Mouse (Mus musculus): ENCODE measurements around the gene Tspan12. TPM values are rescaled to one million over a fixed set of nuclear protein-coding genes. Genes with fewer than 3 reads are reported as not detected.
"Not testable (repeated sequence)": the region's sequence is repeated elsewhere in the genome, so short reads cannot be mapped to it uniquely, and the experiment has no call there.

Gene Tspan12
- 2.0 and 2.5 TPM in 2 replicates for total RNA-seq (2012; rRNA removed)

DNA sequence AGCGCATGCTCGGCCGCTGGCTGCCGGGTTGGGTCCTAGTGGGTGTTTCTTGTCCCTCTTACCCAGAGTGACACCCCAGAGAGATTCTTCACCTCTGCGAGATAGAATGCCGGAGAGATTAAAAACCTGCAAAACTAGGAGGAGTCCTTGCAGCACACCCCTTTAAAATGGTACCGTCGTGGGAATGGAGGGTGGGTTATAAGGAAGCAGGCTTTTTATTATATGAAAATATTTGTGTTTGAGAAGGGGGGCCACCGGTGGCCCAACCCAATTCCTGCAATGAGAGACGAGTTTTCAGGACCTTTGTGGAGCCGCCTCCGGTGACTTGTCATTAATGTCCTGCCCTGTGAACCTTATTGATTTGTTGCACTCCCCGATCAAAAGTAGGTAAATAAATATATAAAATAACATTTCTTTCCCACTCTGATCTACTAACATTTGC lies at the start of gene Tspan12:
Gene Tspan12, minus strand, starts transcription at position 172 of the 442 bp plus-strand sequence.
- TF ChIP-seq MAFK (IDR thresholded peaks at IDR 0.05; ENCODE audit: insufficient read depth, low read depth, low read length) (no peak), CHD2 (IDR thresholded peaks at IDR 0.05; ENCODE audit: low read depth, low read length) (no peak), HCFC1 (IDR thresholded peaks at IDR 0.05; ENCODE audit: borderline replicate concordance, insufficient read depth, low read length) (no peak), ZNF384 (IDR thresholded peaks at IDR 0.05; ENCODE audit: low read depth, low read length) (no peak), ZC3H11A (IDR thresholded peaks at IDR 0.05; ENCODE audit: borderline replicate concordance, low read depth, low read length) (no peak)
- Histone ChIP-seq H3K9me3 (ENCODE audit: control insufficient read depth, insufficient read depth, low read depth, low read length) (no peaks in the 10 kb centered on the region), H3K27ac (ENCODE audit: insufficient read depth, low read depth, low read length, poor library complexity, severe bottlenecking) (no peak within 1 kb of the TSS), H3K4me3 (ENCODE audit: insufficient read depth in 1 of 2, low read depth in 1 of 2, low read length in 2 of 2, poor library complexity in 1 of 2, severe bottlenecking in 1 of 2) (peak within 1 kb of the TSS; percentile 79), H3K9ac (ENCODE audit: insufficient read depth, low read depth, low read length, poor library complexity, severe bottlenecking) (peak within 1 kb of the TSS; percentile 55), H3K4me1 (ENCODE audit: control insufficient read depth in 2 of 2, insufficient read depth in 2 of 2, low read length in 2 of 2, poor library complexity in 1 of 2) (0 out of 4 replicates have a peak, but pooled peaks cover 0 to 2% of the 10 kb centered on the region in 2 experiments), H3K36me3 (ENCODE audit: control insufficient read depth, insufficient read depth, low read length, poor library complexity, severe bottlenecking) (no peaks in the 10 kb centered on the region)
- no peak for DNase-seq (ENCODE audit: low read depth, low spot score)
- in situ Hi-C loops (cut with MboI; ENCODE audit: low sequenced_read_pairs in 2 of 2, unreplicated experiment in 2 of 2) = no loop called here

DNA sequence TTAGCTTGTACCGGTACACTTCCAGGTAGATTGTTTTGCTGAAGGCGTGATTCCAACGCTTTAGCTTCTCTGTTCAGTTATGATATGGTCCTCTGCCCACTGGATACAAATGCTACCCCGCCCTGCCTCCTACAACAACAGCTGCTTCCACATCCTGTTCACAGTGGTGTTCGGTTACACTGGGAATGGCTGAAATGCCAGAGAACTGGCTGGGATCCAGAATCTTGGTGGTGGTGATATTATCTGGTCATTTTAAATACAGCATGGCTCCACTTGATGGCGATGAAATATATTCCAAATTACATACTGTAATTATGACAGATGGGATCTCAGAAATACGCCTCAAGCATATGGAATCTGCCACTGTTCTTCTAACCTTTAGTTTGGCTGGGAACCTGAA lies 42.1 kb upstream of the Tspan12 start:
- no peaks in the 10 kb centered on the region for H3K9me3 ChIP-seq (ENCODE audit: control insufficient read depth, insufficient read depth, low read depth, low read length)
- no peak for DNase-seq (ENCODE audit: low read depth, low spot score)

DNA sequence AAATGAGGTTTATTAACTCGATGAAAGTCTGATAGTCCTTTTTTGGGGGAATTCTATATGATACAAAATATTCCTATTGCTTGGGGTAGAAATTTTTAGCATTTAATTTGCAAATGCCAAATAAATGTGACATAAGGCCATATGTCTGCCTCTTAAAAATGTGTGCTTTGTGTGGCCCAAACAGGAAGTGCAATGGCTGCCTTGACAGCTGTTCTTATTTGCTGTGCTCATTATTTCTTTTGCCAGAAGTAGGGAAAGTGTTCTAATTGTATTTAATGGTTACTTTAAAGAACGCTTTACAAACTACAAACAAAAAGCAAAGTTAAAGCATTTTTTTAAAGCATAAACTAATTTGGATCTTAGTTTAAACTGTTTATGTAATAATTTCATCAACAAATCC lies 36.8 kb upstream of the Tspan12 start:
- H3K36me3 ChIP-seq (ENCODE audit: control insufficient read depth, insufficient read depth, low read length, poor library complexity, severe bottlenecking) = no peaks in the 10 kb centered on the region
- no peak for DNase-seq (ENCODE audit: low read depth, low spot score)
- H3K4me1 ChIP-seq (ENCODE audit: control insufficient read depth in 2 of 2, insufficient read depth in 2 of 2, low read length in 2 of 2, poor library complexity in 1 of 2) = no peaks in the 10 kb centered on the region
- H3K9me3 ChIP-seq (ENCODE audit: control insufficient read depth, insufficient read depth, low read depth, low read length) = no peaks in the 10 kb centered on the region
- TF ChIP-seq HCFC1 (IDR thresholded peaks at IDR 0.05; ENCODE audit: borderline replicate concordance, insufficient read depth, low read length) = no peak
- TF ChIP-seq ZNF384 (IDR thresholded peaks at IDR 0.05; ENCODE audit: low read depth, low read length) = no peak
- TF ChIP-seq ZC3H11A (IDR thresholded peaks at IDR 0.05; ENCODE audit: borderline replicate concordance, low read depth, low read length) = no peak
- TF ChIP-seq CHD2 (IDR thresholded peaks at IDR 0.05; ENCODE audit: low read depth, low read length) = no peak
- no peak overlapping the region for H3K4me3 ChIP-seq (ENCODE audit: insufficient read depth in 1 of 2, low read depth in 1 of 2, low read length in 2 of 2, poor library complexity in 1 of 2, severe bottlenecking in 1 of 2)
- H3K9ac ChIP-seq (ENCODE audit: insufficient read depth, low read depth, low read length, poor library complexity, severe bottlenecking) = no peak overlapping the region
- no peak overlapping the region for H3K27ac ChIP-seq (ENCODE audit: insufficient read depth, low read depth, low read length, poor library complexity, severe bottlenecking)
- in situ Hi-C loops (cut with MboI; ENCODE audit: low sequenced_read_pairs in 2 of 2, unreplicated experiment in 2 of 2) = no loop called here

More for the DNA sequence above, 42.1 kb upstream of the Tspan12 start:
- H3K36me3 ChIP-seq (ENCODE audit: control insufficient read depth, insufficient read depth, low read length, poor library complexity, severe bottlenecking) = no peaks in the 10 kb centered on the region
- H3K27ac ChIP-seq (ENCODE audit: insufficient read depth, low read depth, low read length, poor library complexity, severe bottlenecking) = no peak overlapping the region
- in situ Hi-C loops (cut with MboI; ENCODE audit: low sequenced_read_pairs in 2 of 2, unreplicated experiment in 2 of 2) = no loop called here
- TF ChIP-seq MAFK (IDR thresholded peaks at IDR 0.05; ENCODE audit: insufficient read depth, low read depth, low read length) (no peak), ZC3H11A (IDR thresholded peaks at IDR 0.05; ENCODE audit: borderline replicate concordance, low read depth, low read length) (no peak), CHD2 (IDR thresholded peaks at IDR 0.05; ENCODE audit: low read depth, low read length) (no peak), ZNF384 (IDR thresholded peaks at IDR 0.05; ENCODE audit: low read depth, low read length) (no peak), HCFC1 (IDR thresholded peaks at IDR 0.05; ENCODE audit: borderline replicate concordance, insufficient read depth, low read length) (no peak)
- no peak overlapping the region for H3K9ac ChIP-seq (ENCODE audit: insufficient read depth, low read depth, low read length, poor library complexity, severe bottlenecking)
- no peaks in the 10 kb centered on the region for H3K4me1 ChIP-seq (ENCODE audit: control insufficient read depth in 2 of 2, insufficient read depth in 2 of 2, low read length in 2 of 2, poor library complexity in 1 of 2)
- no peak overlapping the region for H3K4me3 ChIP-seq (ENCODE audit: insufficient read depth in 1 of 2, low read depth in 1 of 2, low read length in 2 of 2, poor library complexity in 1 of 2, severe bottlenecking in 1 of 2)

DNA sequence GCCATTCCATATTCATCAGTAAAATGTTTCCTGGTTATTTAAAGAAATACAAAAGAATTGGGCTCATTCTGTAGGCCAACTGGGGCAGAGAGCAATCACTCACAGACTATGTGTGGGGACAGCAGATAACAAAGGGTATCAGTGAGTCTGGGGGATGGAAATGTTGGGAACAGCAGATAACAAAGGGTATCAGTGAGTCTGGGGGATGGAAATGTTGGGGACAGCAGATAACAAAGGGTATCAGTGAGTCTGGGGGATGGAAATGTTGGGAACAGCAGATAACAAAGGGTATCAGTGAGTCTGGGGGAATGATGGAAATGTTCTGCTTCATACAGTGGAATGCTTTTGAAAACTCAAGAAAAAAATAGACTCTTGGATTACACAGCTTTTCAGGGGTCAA lies 35.7 kb upstream of the Tspan12 start:
- H3K27ac ChIP-seq (ENCODE audit: insufficient read depth, low read depth, low read length, poor library complexity, severe bottlenecking); in situ Hi-C loops (cut with MboI; ENCODE audit: low sequenced_read_pairs in 2 of 2, unreplicated experiment in 2 of 2); H3K4me3 ChIP-seq (ENCODE audit: insufficient read depth in 1 of 2, low read depth in 1 of 2, low read length in 2 of 2, poor library complexity in 1 of 2, severe bottlenecking in 1 of 2); H3K36me3 ChIP-seq (ENCODE audit: control insufficient read depth, insufficient read depth, low read length, poor library complexity, severe bottlenecking); DNase-seq (ENCODE audit: low read depth, low spot score); H3K4me1 ChIP-seq (ENCODE audit: control insufficient read depth in 2 of 2, insufficient read depth in 2 of 2, low read length in 2 of 2, poor library complexity in 1 of 2); H3K9me3 ChIP-seq (ENCODE audit: control insufficient read depth, insufficient read depth, low read depth, low read length); H3K9ac ChIP-seq (ENCODE audit: insufficient read depth, low read depth, low read length, poor library complexity, severe bottlenecking): not testable (repeated sequence)

DNA sequence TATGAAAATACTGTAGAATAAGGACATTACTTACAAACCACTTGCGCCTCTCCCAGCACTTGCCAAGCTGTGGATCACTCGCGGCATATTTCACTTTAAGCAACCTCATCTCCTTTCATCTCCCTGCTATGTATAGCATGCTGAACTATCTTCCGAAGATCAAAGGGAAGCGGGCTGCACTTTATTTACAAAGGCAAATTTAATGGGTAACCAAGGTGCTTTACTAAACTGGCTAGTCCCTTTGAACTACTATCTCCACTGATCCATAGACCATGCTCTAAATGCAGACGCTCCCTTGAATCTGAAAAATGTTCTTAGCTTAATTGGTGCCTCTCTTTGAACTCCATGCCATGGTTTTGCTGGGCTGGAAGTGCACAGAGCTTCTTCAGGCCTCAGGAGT lies 27.2 kb upstream of the Tspan12 start:
- no peaks in the 10 kb centered on the region for H3K9me3 ChIP-seq (ENCODE audit: control insufficient read depth, insufficient read depth, low read depth, low read length)
- no peak for TF ChIP-seq HCFC1 (IDR thresholded peaks at IDR 0.05; ENCODE audit: borderline replicate concordance, insufficient read depth, low read length)
- no peak for TF ChIP-seq CHD2 (IDR thresholded peaks at IDR 0.05; ENCODE audit: low read depth, low read length)
- TF ChIP-seq ZNF384 (IDR thresholded peaks at IDR 0.05; ENCODE audit: low read depth, low read length) = no peak
- TF ChIP-seq MAFK (IDR thresholded peaks at IDR 0.05; ENCODE audit: insufficient read depth, low read depth, low read length) = no peak
- no peak for TF ChIP-seq ZC3H11A (IDR thresholded peaks at IDR 0.05; ENCODE audit: borderline replicate concordance, low read depth, low read length)
- H3K9ac ChIP-seq (ENCODE audit: insufficient read depth, low read depth, low read length, poor library complexity, severe bottlenecking) = no peak overlapping the region
- DNase-seq (ENCODE audit: low read depth, low spot score) = no peak
- H3K4me3 ChIP-seq (ENCODE audit: insufficient read depth in 1 of 2, low read depth in 1 of 2, low read length in 2 of 2, poor library complexity in 1 of 2, severe bottlenecking in 1 of 2) = no peak overlapping the region
- no peak overlapping the region for H3K27ac ChIP-seq (ENCODE audit: insufficient read depth, low read depth, low read length, poor library complexity, severe bottlenecking)
- H3K4me1 ChIP-seq (ENCODE audit: control insufficient read depth in 2 of 2, insufficient read depth in 2 of 2, low read length in 2 of 2, poor library complexity in 1 of 2) = no peaks in the 10 kb centered on the region
- H3K36me3 ChIP-seq (ENCODE audit: control insufficient read depth, insufficient read depth, low read length, poor library complexity, severe bottlenecking) = no peaks in the 10 kb centered on the region
- in situ Hi-C loops (cut with MboI; ENCODE audit: low sequenced_read_pairs in 2 of 2, unreplicated experiment in 2 of 2) = no loop called here
